Mouse (Mus musculus) adrenal gland, postnatal 10 days (tissue): ENCODE measurements around the gene Tmem239. TPM values are rescaled to one million over a fixed set of nuclear protein-coding genes. Genes with fewer than 3 reads are reported as not detected.

Experiments used
- DNase-seq: peaks from one replicate; pipeline ENCODE4 v3.0.0; 2021; ENCODE audit warnings: mixed read lengths
- total RNA-seq, 2 experiments: library from RNA; stranded (reverse); gene quantifications; 2 replicates each; pipeline ENCODE4 v1.2.3; 2021

Gene Tmem239
- total RNA-seq, 2 experiments from 2014 or later = not detected

GRCm38 (mm10) chr2:130411558-130412495, 5.5 kb downstream of the Tmem239 start:
- peak; percentile 92 for DNase-seq

- DNase-seq = no peak
Observed at GRCm38 (mm10) chr2:130412775-130413174, 6.5 kb downstream of the Tmem239 start.

GRCm38 (mm10) chr2:130414094-130414856, 8.0 kb downstream of the Tmem239 start:
- no peak for DNase-seq

GRCm38 (mm10) chr2:130421781-130422620, 15.7 kb downstream of the Tmem239 start:
- DNase-seq = no peak

- DNase-seq = peak; percentile 86
Observed at GRCm38 (mm10) chr2:130423397-130424125, 17.3 kb downstream of the Tmem239 start.

- peak; percentile 96 for DNase-seq
Observed at GRCm38 (mm10) chr2:130424126-130424853, 18.0 kb downstream of the Tmem239 start, which contains the start of the genes Vps16 and Pced1a. Vps16 (plus strand) TSS chr2:130424339. Pced1a (minus strand) TSS chr2:130424701.

GRCm38 (mm10) chr2:130425112-130425511, 18.8 kb downstream of the Tmem239 start:
- no peak for DNase-seq

- DNase-seq = no peak
Observed at GRCm38 (mm10) chr2:130429851-130430250, 23.6 kb downstream of the Tmem239 start.

- DNase-seq = no peak
Observed at GRCm38 (mm10) chr2:130430484-130430883, 24.2 kb downstream of the Tmem239 start.

DNA sequence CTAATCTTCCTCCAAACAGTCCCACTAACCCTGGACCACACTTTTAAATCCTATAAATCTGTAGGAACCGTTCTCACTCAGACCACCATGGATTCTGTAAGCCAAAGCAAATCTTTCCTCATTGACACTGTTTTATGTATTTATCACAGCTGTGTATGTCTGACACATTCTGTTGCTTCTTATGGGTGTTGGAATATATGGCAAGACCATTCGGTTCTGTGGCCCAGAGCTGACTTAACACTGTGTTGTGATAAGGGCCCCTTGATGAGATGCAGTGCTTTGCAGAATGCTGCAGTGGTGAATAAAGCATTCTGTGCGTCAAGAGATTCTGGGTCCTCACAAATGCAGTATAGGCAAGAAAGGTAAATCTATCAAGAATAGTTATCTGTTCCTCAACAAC, 25.9 kb downstream of the Tmem239 start:
- no peak for DNase-seq

GRCm38 (mm10) chr2:130433152-130433551, 26.9 kb downstream of the Tmem239 start:
- peak; percentile 54 for DNase-seq

DNA sequence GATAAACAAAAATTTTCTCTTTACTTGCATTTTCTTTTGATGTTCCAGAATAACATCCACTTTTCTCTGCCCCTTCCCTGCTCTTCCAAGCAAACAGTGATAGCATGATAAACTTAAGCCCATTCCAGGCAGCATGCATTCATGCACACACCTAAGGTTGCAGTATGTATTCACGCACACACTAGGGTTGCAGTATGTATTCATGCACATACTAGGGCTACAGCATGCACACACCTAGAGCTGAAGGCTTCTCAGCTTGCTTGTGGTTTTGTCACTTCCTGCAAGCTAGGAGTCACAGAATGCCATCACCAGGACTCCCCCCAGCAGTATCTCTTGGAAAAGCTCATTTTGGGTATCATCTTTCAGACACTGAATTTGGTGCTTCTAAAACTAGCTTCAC, 30.5 kb downstream of the Tmem239 start:
- no peak for DNase-seq

DNA sequence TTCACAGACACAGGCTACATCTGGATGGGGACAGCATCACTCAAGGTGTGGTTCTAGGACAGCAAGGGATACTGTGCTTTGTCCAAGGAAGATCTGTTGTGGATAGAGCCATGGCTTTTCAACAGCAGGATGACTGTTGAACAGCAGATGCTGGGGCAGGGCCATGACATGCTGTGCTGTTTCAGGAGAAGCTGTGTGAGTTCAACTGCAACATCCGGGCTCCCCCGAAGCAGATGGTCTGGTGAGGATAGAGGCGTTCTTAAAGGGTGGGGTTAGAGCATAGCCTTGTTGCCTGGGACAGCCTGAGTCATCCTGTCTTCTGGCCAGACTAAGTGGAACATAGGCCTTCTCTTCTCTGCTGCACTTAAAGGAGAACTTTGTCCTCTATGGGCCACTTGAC, 32.6 kb downstream of the Tmem239 start:
- DNase-seq = no peak

GRCm38 (mm10) chr2:130439840-130440480, 33.7 kb downstream of the Tmem239 start:
- DNase-seq = no peak

DNA sequence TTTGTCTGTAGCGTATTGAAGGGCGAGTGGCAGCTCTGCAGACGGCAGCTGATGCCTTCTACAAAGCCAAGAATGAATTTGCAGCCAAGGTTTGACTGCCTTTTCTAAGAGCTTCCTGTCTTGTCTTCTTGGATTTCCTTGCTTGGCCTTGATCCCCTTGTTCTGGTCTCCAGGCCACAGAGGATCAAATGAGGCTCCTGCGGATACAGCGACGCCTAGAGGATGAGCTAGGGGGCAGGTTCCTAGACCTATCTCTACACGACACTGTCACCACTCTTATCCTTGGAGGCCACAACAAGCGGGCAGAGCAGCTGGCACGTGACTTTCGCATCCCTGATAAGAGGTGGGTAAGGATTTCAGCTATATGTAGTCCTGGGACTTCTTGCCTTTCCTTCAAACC, 35.9 kb downstream of the Tmem239 start:
- DNase-seq = no peak

DNA sequence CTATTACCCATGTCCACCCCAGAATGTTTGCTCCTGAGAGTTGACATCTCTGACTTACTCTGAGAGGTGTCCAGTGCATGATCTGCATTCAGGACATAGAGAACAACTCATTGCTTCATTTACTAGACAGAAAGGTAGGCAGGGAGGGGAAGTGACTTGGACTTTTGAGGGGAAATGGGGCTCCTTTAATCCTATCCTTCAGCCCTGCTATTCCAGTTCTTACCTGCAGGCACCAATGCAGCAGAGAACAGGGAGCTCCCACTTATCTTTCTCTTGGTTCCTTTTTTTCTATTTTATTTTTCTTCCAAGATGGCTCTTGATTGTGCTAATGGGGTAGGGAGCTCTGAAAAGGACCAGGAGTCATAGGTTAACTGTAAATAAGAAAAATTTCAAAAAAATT, 42.2 kb downstream of the Tmem239 start:
- no peak for DNase-seq

GRCm38 (mm10) chr2:130449021-130449793, 42.9 kb downstream of the Tmem239 start:
- DNase-seq = peak; percentile 12

- peak; percentile 96 for DNase-seq
Observed at GRCm38 (mm10) chr2:130449794-130450433, 43.6 kb downstream of the Tmem239 start, which contains the start of gene Ptpra. Ptpra (plus strand) TSS chr2:130450278.

- DNase-seq = peak; percentile 84
Observed at GRCm38 (mm10) chr2:130450434-130450796, 44.1 kb downstream of the Tmem239 start.
